Mouse (Mus musculus): Measurements from ENCODE around the gene Setd7. TPM values are rescaled to one million over a fixed set of nuclear protein-coding genes. Genes with fewer than 3 reads are reported as not detected.

The Setd7 gene
- polyA plus RNA-seq, 1 experiment from 2014 or later = 3.9 TPM

Other genes starting within 250 kb of the Setd7 start
- gene Elf2, start 220.2 kb downstream of the Setd7 start, polyA plus RNA-seq (2016; fragmentation: Nextera tagmentation; extraction: Ambion mirVana) = 40.1 and 43.5 TPM in 2 replicates
- gene Mgarp, start 164.1 kb downstream of the Setd7 start, polyA plus RNA-seq (2016; fragmentation: Nextera tagmentation; extraction: Ambion mirVana) = 20.6 and 21.1 TPM in 2 replicates
- gene Ndufc1, start 151.9 kb downstream of the Setd7 start, polyA plus RNA-seq (2016; fragmentation: Nextera tagmentation; extraction: Ambion mirVana) = 874 and 1,125 TPM in 2 replicates
- 52.2 and 58.3 TPM in 2 replicates for gene Naa15, start 145.7 kb downstream of the Setd7 start, polyA plus RNA-seq (2016; fragmentation: Nextera tagmentation; extraction: Ambion mirVana)
- 15.6 and 16.3 TPM in 2 replicates for gene Rab33b, start 77.0 kb downstream of the Setd7 start, polyA plus RNA-seq (2016; fragmentation: Nextera tagmentation; extraction: Ambion mirVana)
- gene Mgst2, start 99.5 kb upstream of the Setd7 start, polyA plus RNA-seq (2016; fragmentation: Nextera tagmentation; extraction: Ambion mirVana) = 1.1 and 4.1 TPM in 2 replicates